Mouse (Mus musculus): Measurements from ENCODE around the gene Nid2. TPM values are rescaled to one million over a fixed set of nuclear protein-coding genes. Genes with fewer than 3 reads are reported as not detected.

Gene Nid2
- polyA plus RNA-seq, 1 experiment from 2014 or later, result 169 TPM

- Histone ChIP-seq H3K4me3 (no peak overlapping the region), H3K27me3 (ENCODE audit: insufficient read depth, poor library complexity, severe bottlenecking) (no peaks in the 10 kb centered on the region), H3K27ac (no peak overlapping the region), H3K36me3 (no peaks in the 10 kb centered on the region), H3K9me3 (no peaks in the 10 kb centered on the region), H3K4me1 (peaks cover 13% of the 10 kb centered on the region)
- 82% methylated on average over 2 of the region's 2 CpGs for WGBS
- no peak for DNase-seq (ENCODE audit: low spot score)
These were observed 19.0 kb upstream of the Nid2 start for GRCm38 (mm10) chr14:19732097-19732496.

DNA sequence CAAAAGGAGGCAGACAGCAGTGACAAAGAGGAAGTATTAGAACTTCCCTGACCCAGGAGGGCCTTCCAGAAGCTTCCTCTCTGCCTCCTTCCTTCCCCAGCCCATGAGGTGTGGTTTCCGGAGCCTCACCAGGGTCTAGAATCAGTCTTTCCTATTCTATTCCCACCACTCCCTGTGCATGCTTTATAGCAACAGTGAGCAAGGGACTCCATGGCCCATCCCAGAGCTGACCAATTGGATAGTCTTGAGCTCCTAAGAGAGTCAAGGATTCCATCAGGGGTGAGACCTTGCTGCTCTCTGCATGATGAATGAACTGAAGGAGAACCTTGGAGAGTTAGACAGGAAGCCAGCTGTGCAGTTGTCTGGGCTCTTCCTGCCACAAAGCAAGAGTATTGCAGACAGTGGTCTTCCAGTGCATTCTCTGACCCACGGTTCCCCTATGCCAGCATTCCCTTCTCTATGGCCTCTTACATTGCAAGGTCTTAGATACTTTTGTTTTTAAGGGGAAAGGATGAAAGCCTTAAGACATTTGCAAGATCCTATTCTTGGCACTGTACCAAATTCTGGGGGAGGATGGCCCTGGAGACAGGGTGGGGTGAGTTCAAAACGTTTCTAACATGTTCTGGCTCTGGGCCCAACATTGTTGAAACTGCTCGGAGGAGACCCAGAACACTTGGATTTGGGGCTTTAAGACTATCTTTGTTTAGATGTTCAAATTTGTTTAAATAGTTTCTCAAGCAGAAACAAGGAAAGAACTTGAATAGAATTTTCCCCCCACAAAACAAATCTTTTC is 17.4 kb upstream of the Nid2 start:
- Histone ChIP-seq H3K27me3 (ENCODE audit: insufficient read depth, poor library complexity, severe bottlenecking) (no peaks in the 10 kb centered on the region), H3K9me3 (no peaks in the 10 kb centered on the region), H3K4me3 (no peak overlapping the region), H3K27ac (no peak overlapping the region), H3K4me1 (peaks cover 25% of the 10 kb centered on the region), H3K36me3 (no peaks in the 10 kb centered on the region)
- no peak for DNase-seq (ENCODE audit: low spot score)
- 64% methylated on average over 4 of the region's 4 CpGs for WGBS

GRCm38 (mm10) chr14:19735303-19735702 is 15.8 kb upstream of the Nid2 start:
- Histone ChIP-seq H3K27me3 (ENCODE audit: insufficient read depth, poor library complexity, severe bottlenecking) (no peaks in the 10 kb centered on the region), H3K36me3 (no peaks in the 10 kb centered on the region), H3K9me3 (no peaks in the 10 kb centered on the region), H3K4me3 (no peak overlapping the region), H3K27ac (no peak overlapping the region), H3K4me1 (peaks cover 25% of the 10 kb centered on the region)
- no peak for DNase-seq (ENCODE audit: low spot score)
- 57% methylated on average over 6 of the region's 6 CpGs for WGBS

- Histone ChIP-seq H3K27ac (peak overlapping the region; percentile 31; the same call in 1 of the 2 replicates), H3K4me1 (peaks cover 25% of the 10 kb centered on the region), H3K36me3 (no peaks in the 10 kb centered on the region), H3K27me3 (ENCODE audit: insufficient read depth, poor library complexity, severe bottlenecking) (no peaks in the 10 kb centered on the region), H3K9me3 (no peaks in the 10 kb centered on the region), H3K4me3 (no peak overlapping the region)
- no peak for DNase-seq (ENCODE audit: low spot score)
These were observed 13.5 kb upstream of the Nid2 start for GRCm38 (mm10) chr14:19737568-19737967.

DNA sequence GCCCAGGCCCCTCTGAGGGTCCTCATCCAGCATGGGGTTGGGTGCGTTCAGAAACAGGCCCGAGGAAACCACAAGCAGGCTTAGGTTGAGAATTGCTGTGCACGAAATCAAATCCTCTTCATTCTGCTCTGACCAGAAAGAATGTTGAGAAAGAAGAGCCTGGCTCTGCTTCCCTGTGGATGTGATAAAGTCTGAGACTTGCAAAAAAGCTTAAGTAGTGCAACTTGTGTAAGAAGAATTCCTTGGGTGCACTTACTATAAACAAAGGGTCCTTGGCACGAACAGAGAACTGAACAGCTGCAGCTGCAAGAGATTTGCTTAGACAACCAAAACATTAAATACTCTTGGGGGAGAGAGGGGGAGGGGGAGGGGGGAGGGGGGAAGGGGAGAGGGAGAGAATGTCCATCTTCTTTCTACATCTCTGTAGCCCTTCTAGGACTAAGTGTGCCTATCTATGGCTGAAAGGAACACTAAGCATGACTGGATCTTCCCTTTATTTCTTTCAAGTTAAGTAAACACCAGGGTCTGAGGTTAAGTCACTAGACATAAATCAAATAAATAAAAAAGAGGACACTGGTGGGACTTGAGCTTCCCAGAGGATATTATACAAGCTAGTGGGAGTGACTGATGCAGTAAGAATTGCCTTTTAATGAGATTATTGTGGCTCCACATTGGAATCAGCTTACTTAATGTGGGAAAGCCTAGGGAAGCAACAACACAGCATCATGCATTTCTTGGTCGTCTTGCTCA is 12.8 kb upstream of the Nid2 start:
- peak overlapping the region; percentile 31; the same call in 1 of the 2 replicates for H3K27ac ChIP-seq
- no peak for DNase-seq (ENCODE audit: low spot score)
- 37% methylated on average over 5 of the region's 5 CpGs for WGBS

GRCm38 (mm10) chr14:19739416-19740146 is 11.5 kb upstream of the Nid2 start:
- no peaks in the 10 kb centered on the region for H3K9me3 ChIP-seq
- no peaks in the 10 kb centered on the region for H3K27me3 ChIP-seq (ENCODE audit: insufficient read depth, poor library complexity, severe bottlenecking)
- no peak overlapping the region for H3K4me3 ChIP-seq
- H3K4me1 ChIP-seq, result peaks cover 14% of the 10 kb centered on the region; the same call in 1 of the 2 replicates
- no peaks in the 10 kb centered on the region for H3K36me3 ChIP-seq
- no peak overlapping the region for H3K27ac ChIP-seq
- no peak for DNase-seq (ENCODE audit: low spot score)
- 81% methylated on average over 9 of the region's 9 CpGs for WGBS

More for the DNA sequence above, 12.8 kb upstream of the Nid2 start:
- H3K4me1 ChIP-seq, result peaks cover 19% of the 10 kb centered on the region
- H3K9me3 ChIP-seq, result no peaks in the 10 kb centered on the region
- H3K4me3 ChIP-seq, result no peak overlapping the region
- no peaks in the 10 kb centered on the region for H3K36me3 ChIP-seq
- H3K27me3 ChIP-seq (ENCODE audit: insufficient read depth, poor library complexity, severe bottlenecking), result no peaks in the 10 kb centered on the region

GRCm38 (mm10) chr14:19740147-19740738 is 10.8 kb upstream of the Nid2 start:
- no peak for DNase-seq (ENCODE audit: low spot score)
- no peak overlapping the region for H3K27ac ChIP-seq
- no peak overlapping the region for H3K4me3 ChIP-seq
- no peaks in the 10 kb centered on the region for H3K36me3 ChIP-seq
- peaks cover 14% of the 10 kb centered on the region; the same call in 1 of the 2 replicates for H3K4me1 ChIP-seq
- H3K27me3 ChIP-seq (ENCODE audit: insufficient read depth, poor library complexity, severe bottlenecking), result no peaks in the 10 kb centered on the region
- 82% methylated on average over 6 of the region's 6 CpGs for WGBS
- no peaks in the 10 kb centered on the region for H3K9me3 ChIP-seq

GRCm38 (mm10) chr14:19744876-19745275 is 6.2 kb upstream of the Nid2 start:
- Histone ChIP-seq H3K36me3 (no peaks in the 10 kb centered on the region), H3K27me3 (ENCODE audit: insufficient read depth, poor library complexity, severe bottlenecking) (no peaks in the 10 kb centered on the region), H3K27ac (no peak overlapping the region), H3K9me3 (no peaks in the 10 kb centered on the region), H3K4me3 (no peak overlapping the region), H3K4me1 (peaks cover 18% of the 10 kb centered on the region)
- 83% methylated on average over 5 of the region's 5 CpGs for WGBS
- no peak for DNase-seq (ENCODE audit: low spot score)

GRCm38 (mm10) chr14:19746232-19746631 is 4.8 kb upstream of the Nid2 start:
- no peaks in the 10 kb centered on the region for H3K27me3 ChIP-seq (ENCODE audit: insufficient read depth, poor library complexity, severe bottlenecking)
- H3K9me3 ChIP-seq, result no peaks in the 10 kb centered on the region
- no peaks in the 10 kb centered on the region for H3K36me3 ChIP-seq
- H3K4me3 ChIP-seq, result no peak overlapping the region
- no peak overlapping the region for H3K27ac ChIP-seq
- H3K4me1 ChIP-seq, result peaks cover 29% of the 10 kb centered on the region
- no peak for DNase-seq (ENCODE audit: low spot score)
- WGBS, result 55% methylated on average over 2 of the region's 2 CpGs

GRCm38 (mm10) chr14:19746731-19747130 is 4.3 kb upstream of the Nid2 start:
- no peaks in the 10 kb centered on the region for H3K27me3 ChIP-seq (ENCODE audit: insufficient read depth, poor library complexity, severe bottlenecking)
- H3K27ac ChIP-seq, result no peak overlapping the region
- H3K4me3 ChIP-seq, result no peak overlapping the region
- H3K36me3 ChIP-seq, result no peaks in the 10 kb centered on the region
- WGBS, result 75% methylated on average over 2 of the region's 2 CpGs
- no peak for DNase-seq (ENCODE audit: low spot score)
- peaks cover 29% of the 10 kb centered on the region for H3K4me1 ChIP-seq
- H3K9me3 ChIP-seq, result no peaks in the 10 kb centered on the region

GRCm38 (mm10) chr14:19749743-19750142 is 1.3 kb upstream of the Nid2 start:
- Histone ChIP-seq H3K9me3 (no peaks in the 10 kb centered on the region), H3K27me3 (ENCODE audit: insufficient read depth, poor library complexity, severe bottlenecking) (no peaks in the 10 kb centered on the region), H3K36me3 (peaks cover 14% of the 10 kb centered on the region), H3K4me1 (peaks cover 45% of the 10 kb centered on the region), H3K27ac (peak overlapping the region; percentile 88; the same call in 1 of the 2 replicates), H3K4me3 (no peak overlapping the region)
- DNase-seq (ENCODE audit: low spot score), result no peak
- 57% methylated on average over 2 of the region's 2 CpGs for WGBS

DNA sequence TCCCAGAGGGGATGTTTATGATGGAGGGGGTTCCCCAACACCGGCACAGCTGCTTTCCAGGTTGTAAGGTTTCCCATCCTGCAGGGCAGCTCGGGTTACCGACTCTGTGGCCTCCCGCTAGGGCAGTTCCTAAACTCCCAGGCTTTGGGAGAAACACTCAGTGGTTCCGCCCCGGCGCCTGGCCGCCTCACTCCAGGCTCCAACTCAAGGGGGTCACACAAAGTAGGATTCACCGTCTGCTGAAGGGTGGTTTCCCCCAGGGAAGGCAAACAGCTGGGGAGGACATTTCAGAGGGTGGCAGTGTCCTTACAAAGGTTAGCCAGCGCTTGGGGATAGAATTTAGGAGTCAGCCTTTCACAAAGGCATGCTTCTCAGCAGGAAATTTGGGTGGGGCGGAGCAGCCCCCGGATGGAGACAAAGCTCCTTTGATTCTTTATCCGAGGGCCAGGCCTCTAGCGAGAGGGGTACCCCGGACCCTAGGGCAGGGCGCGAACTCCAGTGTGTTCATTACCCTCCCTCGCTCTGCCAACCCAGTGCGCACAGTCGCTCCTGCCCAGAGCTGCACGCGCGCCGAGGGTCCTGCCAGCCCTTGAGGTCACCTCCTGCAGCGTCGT is 547 bp upstream of the Nid2 start:
- Histone ChIP-seq H3K4me3 (peak overlapping the region; percentile 77), H3K4me1 (peaks cover 48% of the 10 kb centered on the region), H3K27ac (peak overlapping the region; percentile 88), H3K36me3 (peaks cover 22% of the 10 kb centered on the region), H3K27me3 (ENCODE audit: insufficient read depth, poor library complexity, severe bottlenecking) (no peaks in the 10 kb centered on the region), H3K9me3 (no peaks in the 10 kb centered on the region)
- DNase-seq (ENCODE audit: low spot score), result no peak
- under 1% methylated on average over 26 of the region's 26 CpGs for WGBS

Data from heart, embryonic 10.5 days (tissue).